Mouse (Mus musculus) testis, adult 2 months (tissue): ENCODE data around the gene Cacna1e.

Source experiments
- CTCF ChIP-seq: fragments of 200-500 bp; IDR thresholded peaks from 2 replicates; pipeline ENCODE4 v1.5.1; 2012; ENCODE audit warnings: low read depth, mild to moderate bottlenecking, inconsistent platforms, low read length, moderate library complexity; ENCODE audit not compliant: control insufficient read depth, insufficient read depth, insufficient replicate concordance
- POLR2A ChIP-seq: fragments of 200-500 bp; IDR thresholded peaks from 2 replicates; pipeline ENCODE4 v1.6.1; 2012; ENCODE audit warnings: low read depth, mild to moderate bottlenecking, inconsistent platforms, low read length, moderate library complexity; ENCODE audit not compliant: control insufficient read depth

DNA sequence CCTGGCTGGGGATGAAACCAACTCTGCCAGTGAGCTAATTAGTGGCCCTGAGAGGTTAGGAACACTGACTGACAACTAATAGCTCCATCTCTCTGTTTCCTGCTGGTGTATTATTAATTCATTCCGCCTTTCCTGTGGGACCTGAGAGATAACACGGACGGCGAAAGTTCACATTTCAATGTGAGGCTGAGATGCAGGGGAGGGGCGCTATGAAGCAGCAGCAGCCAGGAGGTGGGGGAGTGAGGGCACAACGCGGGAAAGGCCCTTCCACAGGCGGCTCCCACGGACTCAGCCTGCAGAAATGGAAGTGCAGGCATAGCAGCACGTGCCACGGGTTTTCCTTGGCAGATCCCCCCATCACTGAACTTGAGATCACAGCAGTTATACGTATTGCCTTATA is 99.4 kb downstream of the Cacna1e start:
- TF ChIP-seq CTCF, result no peak
- TF ChIP-seq POLR2A, result no peak
